Mouse (Mus musculus): ENCODE results near the gene Pfas. TPM values are rescaled to one million over a fixed set of nuclear protein-coding genes. Genes with fewer than 3 reads are reported as not detected.
"Not testable (repeated sequence)": the region's sequence is repeated elsewhere in the genome, so short reads cannot be mapped to it uniquely, and the experiment has no call there.

Pfas gene
- total RNA-seq, 2 experiments from 2014 or later: 26.1 to 26.2 TPM

- peak; percentile 77 to 79 for DNase-seq (ENCODE audit: low spot score in 2 of 2)
Measured at GRCm38 (mm10) chr11:68973250-68974058, 34.8 kb downstream of the Pfas start.

- no peak for DNase-seq (ENCODE audit: low spot score in 2 of 2)
Measured at GRCm38 (mm10) chr11:68970232-68970631, 38.0 kb downstream of the Pfas start.

GRCm38 (mm10) chr11:68968752-68969151, 39.5 kb downstream of the Pfas start:
- no peak for DNase-seq (ENCODE audit: low spot score in 2 of 2)

- DNase-seq (ENCODE audit: low spot score in 2 of 2): peak; percentile 89 to 93
Measured at GRCm38 (mm10) chr11:68967337-68968282, 40.6 kb downstream of the Pfas start, which contains the start of gene Slc25a35. TSS of gene Slc25a35 (plus strand) at chr11:68968131.

- no peak for DNase-seq (ENCODE audit: low spot score in 2 of 2)
Measured at GRCm38 (mm10) chr11:68966554-68966953, 41.7 kb downstream of the Pfas start.

GRCm38 (mm10) chr11:68965845-68966244, 42.4 kb downstream of the Pfas start:
- peak in 1 of 2 experiments; percentile 62 for DNase-seq (ENCODE audit: low spot score in 2 of 2)

- no peak for DNase-seq (ENCODE audit: low spot score in 2 of 2)
Measured at GRCm38 (mm10) chr11:68965050-68965449, 43.2 kb downstream of the Pfas start.

GRCm38 (mm10) chr11:68963405-68963804, 44.9 kb downstream of the Pfas start:
- no peak for DNase-seq (ENCODE audit: low spot score in 2 of 2)

GRCm38 (mm10) chr11:68962159-68962558, 46.1 kb downstream of the Pfas start:
- DNase-seq (ENCODE audit: low spot score in 2 of 2): not testable (repeated sequence)

GRCm38 (mm10) chr11:68961596-68961995, 46.7 kb downstream of the Pfas start:
- no peak for DNase-seq (ENCODE audit: low spot score in 2 of 2)

- DNase-seq (ENCODE audit: low spot score in 2 of 2): no peak
Measured at GRCm38 (mm10) chr11:68957971-68958370, 50.3 kb downstream of the Pfas start.

GRCm38 (mm10) chr11:68957308-68957707, 51.0 kb downstream of the Pfas start, which contains the start of gene Arhgef15:
TSS of gene Arhgef15 (minus strand) at chr11:68957480.
- no peak for DNase-seq (ENCODE audit: low spot score in 2 of 2)

- DNase-seq (ENCODE audit: low spot score in 2 of 2): no peak
Measured at GRCm38 (mm10) chr11:68956697-68957096, 51.6 kb downstream of the Pfas start.

GRCm38 (mm10) chr11:68956107-68956506, 52.2 kb downstream of the Pfas start:
- DNase-seq (ENCODE audit: low spot score in 2 of 2): no peak

GRCm38 (mm10) chr11:68955473-68955872, 52.8 kb downstream of the Pfas start:
- no peak for DNase-seq (ENCODE audit: low spot score in 2 of 2)

- no peak for DNase-seq (ENCODE audit: low spot score in 2 of 2)
Measured at GRCm38 (mm10) chr11:68954408-68954807, 53.9 kb downstream of the Pfas start.

GRCm38 (mm10) chr11:68953903-68954302, 54.4 kb downstream of the Pfas start:
- no peak for DNase-seq (ENCODE audit: low spot score in 2 of 2)

- peak in 1 of 2 experiments; percentile 38 for DNase-seq (ENCODE audit: low spot score in 2 of 2)
Measured at GRCm38 (mm10) chr11:68947542-68947993, 60.7 kb downstream of the Pfas start.

- DNase-seq (ENCODE audit: low spot score in 2 of 2): peak; percentile 60 to 71
Measured at GRCm38 (mm10) chr11:68946806-68947440, 61.3 kb downstream of the Pfas start.

- no peak for DNase-seq (ENCODE audit: low spot score in 2 of 2)
Measured at GRCm38 (mm10) chr11:68946001-68946400, 62.3 kb downstream of the Pfas start.

- DNase-seq (ENCODE audit: low spot score in 2 of 2): no peak
Measured at GRCm38 (mm10) chr11:68945245-68945644, 63.0 kb downstream of the Pfas start.

Data from left cerebral cortex, adult 18-20 months (tissue).